Mouse (Mus musculus) C2C12 (cell line): ENCODE results near the gene Duox1.

ENCODE experiments used
- CEBPB ChIP-seq: IDR thresholded peaks from one replicate; pipeline ENCODE4 v1.6.1; 2011; ENCODE audit warnings: low read depth, mild to moderate bottlenecking, control low read depth, moderate library complexity
- CTCF ChIP-seq: IDR thresholded peaks from one replicate; pipeline ENCODE4 v1.5.1; 2011; ENCODE audit not compliant: control insufficient read depth, insufficient read depth, insufficient read length
- FOSL1 ChIP-seq: IDR thresholded peaks from one replicate; pipeline ENCODE4 v1.8.0; 2011; ENCODE audit warnings: mild to moderate bottlenecking, low read length; ENCODE audit not compliant: poor library complexity, insufficient read depth, severe bottlenecking
- MAX ChIP-seq: IDR thresholded peaks from one replicate; pipeline ENCODE4 v1.6.1; 2011; ENCODE audit warnings: mild to moderate bottlenecking, control low read depth
- MYOG ChIP-seq: IDR thresholded peaks from one replicate; pipeline ENCODE4 v1.6.1; 2011; ENCODE audit not compliant: control insufficient read depth, insufficient read length; ENCODE audit errors: extremely low read depth
- USF1 ChIP-seq: IDR thresholded peaks from one replicate; pipeline ENCODE4 v1.6.1; 2011; ENCODE audit warnings: low read depth, mild to moderate bottlenecking, control low read depth, moderate library complexity

- TF ChIP-seq CTCF, result no peak
- no peak for TF ChIP-seq MYOG
- TF ChIP-seq MAX, result no peak
- no peak for TF ChIP-seq CEBPB
- no peak for TF ChIP-seq FOSL1
- no peak for TF ChIP-seq USF1
Measured at GRCm38 (mm10) chr2:122364352-122364944, 49.0 kb downstream of the Duox1 start.
